Mouse (Mus musculus) testis, adult 2 months (tissue): Measurements from ENCODE around the gene Cdiptos. TPM values are rescaled to one million over a fixed set of nuclear protein-coding genes. Genes with fewer than 3 reads are reported as not detected.

Experiments used
- H3K27ac ChIP-seq: fragments of 200-500 bp; 2 replicates; pipeline ENCODE4 v1.5.1; 2012; ENCODE audit warnings: low read depth, low read length; ENCODE audit not compliant: control insufficient read depth, insufficient read depth
- H3K27me3 ChIP-seq: fragments of 200-500 bp; 2 replicates; pipeline ENCODE4 v1.6.1; 2012; ENCODE audit warnings: mild to moderate bottlenecking, low read length, moderate library complexity; ENCODE audit not compliant: control insufficient read depth, insufficient read depth
- H3K36me3 ChIP-seq: fragments of 200-500 bp; 2 replicates; pipeline ENCODE4 v1.6.1; 2012; ENCODE audit warnings: mild to moderate bottlenecking, low read length; ENCODE audit not compliant: control insufficient read depth, insufficient read depth
- H3K4me1 ChIP-seq: fragments of 200-500 bp; 2 replicates; pipeline ENCODE4 v1.6.1; 2012; ENCODE audit warnings: low read length; ENCODE audit not compliant: control insufficient read depth, insufficient read depth
- H3K4me3 ChIP-seq: fragments of 200-500 bp; 2 replicates; pipeline ENCODE4 v1.5.1; 2012; ENCODE audit warnings: low read depth, mild to moderate bottlenecking, low read length, moderate library complexity, mixed read lengths; ENCODE audit not compliant: control insufficient read depth
- CTCF ChIP-seq: fragments of 200-500 bp; IDR thresholded peaks from 2 replicates; pipeline ENCODE4 v1.5.1; 2012; ENCODE audit warnings: low read depth, mild to moderate bottlenecking, inconsistent platforms, low read length, moderate library complexity; ENCODE audit not compliant: control insufficient read depth, insufficient read depth, insufficient replicate concordance
- POLR2A ChIP-seq: fragments of 200-500 bp; IDR thresholded peaks from 2 replicates; pipeline ENCODE4 v1.6.1; 2012; ENCODE audit warnings: low read depth, mild to moderate bottlenecking, inconsistent platforms, low read length, moderate library complexity; ENCODE audit not compliant: control insufficient read depth
- polyA plus RNA-seq: library from polyadenylated mRNA; depleted of rRNA; stranded (reverse); fragments of >200 nt; gene quantifications from 2 replicates; pipeline ENCODE4 v1.2.3, GENCODE M21; 2012

Cdiptos gene
- polyA plus RNA-seq, 1 experiment: 822 TPM

DNA sequence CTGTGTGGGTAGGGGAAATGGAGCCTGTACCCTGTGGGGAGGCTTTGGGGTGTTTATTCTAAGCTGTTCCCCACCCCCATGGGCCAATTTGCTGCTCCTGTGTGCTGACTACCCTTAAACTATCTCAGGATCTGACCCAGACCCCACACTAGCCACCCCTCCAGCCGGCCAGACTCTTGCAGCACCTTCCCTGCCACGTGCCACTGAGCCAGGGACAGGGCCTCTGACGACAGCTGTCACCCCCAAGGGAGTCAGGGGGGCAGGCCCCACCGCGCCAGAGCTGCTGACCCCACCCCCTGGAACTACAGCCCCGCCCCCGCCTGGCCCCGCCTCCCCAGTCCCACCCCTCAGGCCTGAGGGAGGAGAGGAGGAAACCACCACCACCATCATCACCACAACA is 23.3 kb downstream of the Cdiptos start:
- no peaks in the 10 kb centered on the region; the same call in none of the 2 replicates for H3K36me3 ChIP-seq
- H3K27me3 ChIP-seq: no peaks in the 10 kb centered on the region
- peaks cover 29% of the 10 kb centered on the region for H3K4me1 ChIP-seq
- TF ChIP-seq CTCF (no peak), POLR2A (no peak)
- H3K27ac ChIP-seq: no peak overlapping the region
- H3K4me3 ChIP-seq: no peak overlapping the region

DNA sequence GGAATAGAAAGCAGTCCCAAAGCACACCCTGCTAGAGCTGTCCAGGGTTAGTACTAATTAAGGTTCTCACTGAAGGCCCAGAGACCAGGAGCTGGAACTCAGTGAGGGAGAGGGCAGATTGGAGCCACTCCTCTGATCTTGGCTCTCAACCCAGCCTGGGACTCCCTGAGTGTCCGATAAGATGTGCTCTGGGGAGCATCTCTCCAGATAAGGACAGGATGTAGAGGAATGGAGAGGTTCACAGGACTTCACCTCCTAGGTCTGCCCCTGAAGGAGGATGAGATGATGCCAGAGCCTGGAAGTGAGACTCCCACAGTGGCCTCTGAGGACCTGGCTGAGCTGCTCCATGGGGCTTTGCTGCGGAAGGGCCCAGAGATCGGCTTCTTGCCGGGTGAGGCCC is 24.2 kb downstream of the Cdiptos start:
- H3K36me3 ChIP-seq: no peaks in the 10 kb centered on the region; the same call in none of the 2 replicates
- no peak overlapping the region for H3K4me3 ChIP-seq
- peaks cover 29% of the 10 kb centered on the region for H3K4me1 ChIP-seq
- no peaks in the 10 kb centered on the region for H3K27me3 ChIP-seq
- no peak for TF ChIP-seq POLR2A
- TF ChIP-seq CTCF: no peak
- H3K27ac ChIP-seq: no peak overlapping the region

DNA sequence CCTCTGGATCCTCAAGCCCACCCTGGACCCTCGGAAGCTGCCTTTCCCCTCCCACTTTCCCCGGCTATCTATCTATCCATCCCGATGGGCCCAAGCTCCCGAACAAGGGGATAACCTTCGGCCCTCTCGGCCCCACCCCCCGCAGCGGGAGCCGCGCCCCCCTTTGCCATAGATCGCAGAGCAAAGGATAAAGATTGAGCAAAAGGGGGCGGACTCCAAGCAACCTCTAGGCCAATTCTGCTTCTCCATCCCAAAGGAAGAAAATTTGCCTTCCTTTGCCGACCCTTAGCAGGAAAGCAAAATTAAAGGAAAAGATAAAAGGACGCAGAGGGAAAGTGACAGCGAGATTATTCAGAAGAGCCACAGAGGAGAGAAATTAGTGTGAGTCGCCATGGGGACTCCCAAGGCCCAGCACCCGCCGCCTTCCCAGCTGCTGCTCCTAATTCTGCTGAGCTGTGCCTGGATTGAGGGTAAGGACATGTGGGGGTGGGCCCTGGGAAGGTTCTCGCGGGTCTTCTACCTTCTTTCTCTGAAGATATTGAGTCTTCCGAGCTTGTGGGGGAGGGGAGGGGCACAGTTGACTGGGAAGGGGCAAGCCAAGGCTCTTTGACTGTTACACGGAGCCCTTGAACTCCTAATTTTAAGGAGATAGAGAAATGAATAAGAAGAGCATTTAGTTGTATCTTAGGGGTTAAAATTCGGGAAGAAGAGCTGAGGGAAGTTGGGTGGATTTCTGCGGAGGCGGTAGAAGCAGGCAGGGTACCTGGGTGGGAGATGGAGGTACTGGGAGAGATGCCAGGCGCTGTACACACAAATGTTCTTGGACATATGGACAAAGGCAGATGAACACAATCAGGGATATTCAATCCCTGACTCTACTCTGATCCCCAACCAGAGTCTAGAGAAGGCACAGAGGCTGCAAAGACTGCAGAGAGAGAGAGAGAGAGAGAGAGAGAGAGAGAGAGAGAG is 25.0 kb downstream of the Cdiptos start:
- H3K27me3 ChIP-seq: no peaks in the 10 kb centered on the region
- H3K27ac ChIP-seq: no peak overlapping the region
- no peak for TF ChIP-seq POLR2A
- no peak for TF ChIP-seq CTCF
- H3K4me1 ChIP-seq: peaks cover 29% of the 10 kb centered on the region
- H3K36me3 ChIP-seq: peaks cover 1% of the 10 kb centered on the region
- no peak overlapping the region for H3K4me3 ChIP-seq

DNA sequence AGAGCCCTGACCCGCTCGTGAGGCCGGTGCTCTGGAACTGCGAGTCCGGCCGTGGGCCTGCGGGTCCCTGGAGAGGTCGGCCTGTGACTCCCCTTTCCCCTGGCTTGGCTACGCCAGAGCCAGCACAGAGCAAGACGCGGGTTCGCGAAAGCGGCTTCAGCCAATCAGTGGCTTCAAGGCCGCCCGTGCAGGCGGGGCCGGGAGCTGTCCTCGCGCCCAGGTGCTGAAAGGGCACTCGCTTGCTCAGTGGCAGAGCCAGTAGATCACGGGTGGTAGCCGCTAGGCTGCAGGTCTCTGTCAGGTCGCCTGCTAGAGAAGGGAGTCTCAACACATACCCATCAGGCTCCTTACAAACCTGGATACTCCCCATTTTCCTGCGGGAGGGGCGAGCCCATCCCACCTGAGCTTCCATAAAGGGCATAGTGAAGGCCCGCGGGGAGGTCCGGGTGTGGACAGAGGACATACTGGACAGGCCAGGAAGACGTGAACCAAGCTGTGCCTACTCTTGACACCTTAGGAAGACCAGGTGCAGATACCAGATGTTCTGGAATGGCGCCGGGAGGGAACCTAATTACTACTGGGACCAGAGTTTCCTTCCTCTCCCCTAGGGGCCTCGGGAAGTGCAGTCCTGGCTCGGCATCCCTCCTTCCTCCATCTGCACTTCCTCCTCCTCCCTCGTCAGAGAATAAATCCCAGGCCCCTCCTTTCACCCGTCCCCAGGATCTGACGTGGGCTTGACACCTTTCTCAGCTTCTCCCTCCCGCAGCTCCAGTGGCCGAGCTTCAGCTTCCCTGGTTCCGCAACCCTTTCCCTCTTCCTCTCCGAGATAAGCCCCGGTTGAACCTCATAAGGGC is 25.9 kb downstream of the Cdiptos start, which contains the start of gene Sez6l2:
Gene Sez6l2 (plus strand): TSS at position 771 of the 854 bp plus-strand sequence.
- peak within 1 kb of the TSS; percentile 31 for H3K4me3 ChIP-seq
- no peak within 1 kb of the TSS for H3K27ac ChIP-seq
- H3K36me3 ChIP-seq: peaks cover 2% of the 10 kb centered on the region
- TF ChIP-seq POLR2A: no peak
- TF ChIP-seq CTCF: no peak
- no peaks in the 10 kb centered on the region for H3K27me3 ChIP-seq
- H3K4me1 ChIP-seq: peaks cover 29% of the 10 kb centered on the region

DNA sequence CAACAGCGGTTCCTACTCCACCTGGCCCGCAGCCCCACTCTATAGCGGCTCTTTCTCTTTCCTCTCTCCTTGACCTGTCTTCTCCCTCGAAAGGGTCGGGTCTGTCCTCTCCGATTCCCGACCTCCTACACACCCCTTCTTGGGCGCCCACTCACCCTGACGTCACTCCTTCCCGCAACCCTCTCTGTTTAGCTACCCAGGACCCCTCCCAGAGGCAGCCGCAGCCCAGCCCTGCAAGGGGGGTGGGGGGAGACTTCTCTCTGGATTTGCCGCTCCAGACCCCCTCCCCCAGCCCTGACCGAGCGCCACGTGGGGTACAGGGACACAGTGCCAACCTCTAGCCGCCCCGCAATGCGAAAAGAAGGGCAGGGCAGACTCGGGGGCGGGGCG is 26.5 kb downstream of the Cdiptos start, which contains the start of gene Asphd1:
Gene Asphd1 (minus strand): TSS at position 180 of the 390 bp plus-strand sequence.
- Histone ChIP-seq H3K36me3 (peaks cover 4% of the 10 kb centered on the region), H3K4me3 (peak within 1 kb of the TSS; percentile 31), H3K27me3 (no peaks in the 10 kb centered on the region), H3K4me1 (peaks cover 29% of the 10 kb centered on the region), H3K27ac (no peak within 1 kb of the TSS)
- TF ChIP-seq POLR2A: no peak
- TF ChIP-seq CTCF: no peak

DNA sequence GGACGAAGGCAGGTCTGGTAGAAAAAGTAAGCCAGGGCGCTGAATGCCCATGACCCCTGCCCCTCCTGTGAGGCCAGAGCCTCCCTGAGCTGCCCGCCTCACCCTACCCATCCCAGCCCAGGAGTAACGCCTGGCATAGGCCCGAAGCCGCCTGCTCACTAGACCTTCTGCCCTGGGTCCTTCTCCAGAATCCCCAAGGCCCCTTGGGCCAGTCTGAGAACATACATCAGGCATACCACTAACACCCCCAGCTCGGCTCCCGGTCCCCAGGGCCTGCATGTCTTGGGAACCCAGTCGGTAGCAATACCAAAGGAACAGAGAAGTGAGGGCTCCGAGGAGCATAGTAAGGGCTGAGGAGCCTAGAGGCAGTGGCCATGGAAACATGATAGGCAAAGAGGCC is 27.3 kb downstream of the Cdiptos start:
- peak overlapping the region; percentile 23 for H3K4me3 ChIP-seq
- no peak overlapping the region for H3K27ac ChIP-seq
- no peaks in the 10 kb centered on the region for H3K27me3 ChIP-seq
- H3K4me1 ChIP-seq: peaks cover 29% of the 10 kb centered on the region
- H3K36me3 ChIP-seq: peaks cover 4% of the 10 kb centered on the region
- TF ChIP-seq POLR2A (no peak), CTCF (no peak)

DNA sequence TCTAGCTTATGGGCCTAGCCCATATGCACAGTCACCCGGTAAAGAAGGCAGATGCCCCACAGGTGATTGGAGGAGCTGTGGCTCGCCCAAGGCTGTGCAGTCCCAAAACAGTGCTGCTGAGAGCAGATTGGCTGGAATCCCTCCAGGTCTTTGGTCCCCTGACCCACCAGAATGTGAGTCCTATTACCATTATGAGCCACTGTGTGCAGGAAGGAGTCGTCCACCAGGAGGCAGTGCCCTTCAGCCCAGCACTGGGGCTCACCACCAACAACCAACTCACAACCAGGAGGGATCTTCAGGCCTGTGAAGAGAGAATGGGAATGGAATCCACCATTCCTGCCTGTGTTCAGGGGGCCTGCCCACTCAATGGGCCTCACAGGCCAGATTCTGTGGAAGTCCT is 29.4 kb downstream of the Cdiptos start:
- H3K4me3 ChIP-seq: no peak overlapping the region
- H3K36me3 ChIP-seq: peaks cover 4% of the 10 kb centered on the region; the same call in 1 of the 2 replicates
- H3K27ac ChIP-seq: no peak overlapping the region
- TF ChIP-seq CTCF: peak; percentile 46; the same call in 1 of the 2 replicates
- no peak for TF ChIP-seq POLR2A
- H3K27me3 ChIP-seq: no peaks in the 10 kb centered on the region
- peaks cover 29% of the 10 kb centered on the region for H3K4me1 ChIP-seq
